Comparison of ENCODE assay signal across 9 mouse cellular contexts in genomic region chrX:56609285-56609622, GRCm38 (mm10). TPM values are rescaled to one million over a fixed set of nuclear protein-coding genes. Genes with fewer than 3 reads are reported as not detected.
DNase-seq lines count a peak whose midpoint lies in the region; ATAC-seq and TF ChIP-seq lines count a peak whose summit lies in the region.
"Had no signal": no experiment of that assay in that cellular context is flagged by ENCODE, and none has a peak within 500 bp of the region (broad histone marks: within the 10 kb centered on the region; RNA-seq: fewer than 3 reads in every experiment).

No protein-coding gene starts in this region.

- TF ChIP-seq POLR2A in liver, adult 2 months (IDR thresholded peaks at IDR 0.05; ENCODE audit: extremely low read depth, insufficient read depth, low read length) = no peak

- DNase-seq in liver, adult 2 months (ENCODE audit: extremely low read depth, low read depth, low spot score) = no peak
- no peak for DNase-seq in liver
- DNase-seq in limb, embryonic 10.5 days (ENCODE audit: low spot score) = no peak
- no peak for DNase-seq in spleen, adult 18-20 months
- no peak for DNase-seq in right cerebral cortex, postnatal 10 days (ENCODE audit: low spot score in 2 of 2)
- no peak for DNase-seq in adipocyte (ENCODE audit: low spot score)

- H3K9me3 ChIP-seq in embryonic facial prominence, embryonic 13.5 days = no peaks in the 10 kb centered on the region
- no peaks in the 10 kb centered on the region for H3K9me3 ChIP-seq in limb, embryonic 10.5 days (replicated peaks)
- H3K9me3 ChIP-seq in neural tube, embryonic 14.5 days (ENCODE audit: control insufficient read depth, low read length) = no peaks in the 10 kb centered on the region

- H3K27me3 ChIP-seq in liver, adult 2 months (ENCODE audit: control insufficient read depth, insufficient read depth, low read length) = no peaks in the 10 kb centered on the region
- no peaks in the 10 kb centered on the region for H3K27me3 ChIP-seq in embryonic facial prominence, embryonic 13.5 days
- H3K27me3 ChIP-seq in limb, embryonic 10.5 days (ENCODE audit: low read depth, poor library complexity, severe bottlenecking) = peaks cover 12% of the 10 kb centered on the region
- no peaks in the 10 kb centered on the region for H3K27me3 ChIP-seq in neural tube, embryonic 14.5 days (ENCODE audit: control insufficient read depth, insufficient read depth, low read length)

- H3K79me2 ChIP-seq in liver, adult 2 months (ENCODE audit: control insufficient read depth, insufficient read depth, low read length) = peaks cover 7% of the 10 kb centered on the region; the same call in 1 of the 2 replicates

- no peak for ATAC-seq in embryonic facial prominence, embryonic 13.5 days (ENCODE audit: insufficient number of reproducible peaks, insufficient read depth, low FRiP score, low TSS enrichment, low read depth)
- no peak for ATAC-seq in neural tube, embryonic 14.5 days (ENCODE audit: low read depth)

- peak overlapping the region; percentile 52 for H3K4me2 ChIP-seq in embryonic facial prominence, embryonic 13.5 days
- H3K4me2 ChIP-seq in neural tube, embryonic 14.5 days (ENCODE audit: low read depth, low read length) = peak overlapping the region; percentile 42

- 14% methylated on average over 7 of the region's 7 CpGs for WGBS in liver, adult 2 months
- 26% methylated on average over 7 of the region's 7 CpGs for WGBS in embryonic facial prominence, embryonic 13.5 days
- 22% methylated on average over 7 of the region's 7 CpGs for WGBS in limb, embryonic 10.5 days
- WGBS in neural tube, embryonic 14.5 days = 30% methylated on average over 7 of the region's 7 CpGs

- peak overlapping the region; percentile 98 for H3K4me3 ChIP-seq in liver, adult 2 months (ENCODE audit: insufficient read depth, low read depth, low read length)
- H3K4me3 ChIP-seq in embryonic facial prominence, embryonic 13.5 days = peak overlapping the region; percentile 56
- H3K4me3 ChIP-seq in limb, embryonic 10.5 days = peak overlapping the region; percentile 64
- peak overlapping the region; percentile 52 for H3K4me3 ChIP-seq in neural tube, embryonic 14.5 days (ENCODE audit: low read depth, low read length)

- no peak for TF ChIP-seq CTCF in liver, adult 2 months (IDR thresholded peaks at IDR 0.05; ENCODE audit: low read depth, low read length)

- peaks cover 6% of the 10 kb centered on the region; the same call in 1 of the 2 replicates for H3K4me1 ChIP-seq in liver, adult 2 months (ENCODE audit: control insufficient read depth, insufficient read depth, low read length)
- 0 out of 2 replicates have a peak, but pooled peaks cover 9% of the 10 kb centered on the region for H3K4me1 ChIP-seq in embryonic facial prominence, embryonic 13.5 days
- no peaks in the 10 kb centered on the region for H3K4me1 ChIP-seq in limb, embryonic 10.5 days
- no peaks in the 10 kb centered on the region for H3K4me1 ChIP-seq in neural tube, embryonic 14.5 days (ENCODE audit: control insufficient read depth, insufficient read depth, low read length)

- no peaks in the 10 kb centered on the region for H3K36me3 ChIP-seq in liver, adult 2 months (ENCODE audit: control insufficient read depth, insufficient read depth, low read length)
- no peaks in the 10 kb centered on the region for H3K36me3 ChIP-seq in embryonic facial prominence, embryonic 13.5 days
- no peaks in the 10 kb centered on the region for H3K36me3 ChIP-seq in limb, embryonic 10.5 days
- H3K36me3 ChIP-seq in neural tube, embryonic 14.5 days (ENCODE audit: control insufficient read depth, insufficient read depth, low read length) = no peaks in the 10 kb centered on the region

- peak overlapping the region; percentile 46 for H3K27ac ChIP-seq in liver, adult 2 months (replicated peaks; ENCODE audit: insufficient read depth, low read depth, low read length)
- H3K27ac ChIP-seq in embryonic facial prominence, embryonic 13.5 days = no peak overlapping the region
- H3K27ac ChIP-seq in limb, embryonic 10.5 days = peak overlapping the region; percentile 86
- no peak overlapping the region for H3K27ac ChIP-seq in neural tube, embryonic 14.5 days (ENCODE audit: low read depth, low read length)

- peak overlapping the region; percentile 69 for H3K9ac ChIP-seq in liver, adult 2 months (ENCODE audit: low read depth, low read length)
- H3K9ac ChIP-seq in embryonic facial prominence, embryonic 13.5 days = peak overlapping the region; percentile 58; the same call in 1 of the 2 replicates
- 0 out of 2 replicates have a peak overlapping the region, but pooled peaks have one; percentile 21 for H3K9ac ChIP-seq in neural tube, embryonic 14.5 days (replicated peaks; ENCODE audit: low read depth, low read length)

RNA-seq across cellular contexts. Expression of gene Slc9a6, which starts 0.3 kb away (rescaled TPM):
- total RNA-seq in liver, adult 2 months (2014; rRNA removed) = 7.8 and 11.1 TPM in 2 replicates
- 11.2 and 11.5 TPM in 2 replicates for polyA plus RNA-seq in liver, adult 2 months (2012; rRNA removed)
- polyA plus RNA-seq in embryonic facial prominence, embryonic 13.5 days (2015; fragmentation: Nextera tagmentation; extraction: Ambion mirVana) = 13.6 and 15.6 TPM in 2 replicates
- polyA plus RNA-seq in limb, embryonic 10.5 days (2016; fragmentation: Nextera tagmentation; extraction: Ambion mirVana) = 7.5 and 10.6 TPM in 2 replicates
- polyA plus RNA-seq in neural tube, embryonic 14.5 days (2014; fragmentation: Nextera tagmentation; extraction: Ambion mirVana) = 42.3 and 55.0 TPM in 2 replicates

RNA-seq across cellular contexts. Expression of gene Mmgt1, which starts 11.4 kb away (rescaled TPM):
- 12.5 and 14.8 TPM in 2 replicates for total RNA-seq in liver, adult 2 months (2014; rRNA removed)
- polyA plus RNA-seq in liver, adult 2 months (2012; rRNA removed) = 4.3 and 4.6 TPM in 2 replicates
- 23.8 and 25.1 TPM in 2 replicates for polyA plus RNA-seq in embryonic facial prominence, embryonic 13.5 days (2015; fragmentation: Nextera tagmentation; extraction: Ambion mirVana)
- 35.5 and 38.7 TPM in 2 replicates for polyA plus RNA-seq in limb, embryonic 10.5 days (2016; fragmentation: Nextera tagmentation; extraction: Ambion mirVana)
- 67.7 and 69.1 TPM in 2 replicates for polyA plus RNA-seq in neural tube, embryonic 14.5 days (2014; fragmentation: Nextera tagmentation; extraction: Ambion mirVana)

RNA-seq across cellular contexts. Expression of gene Gm648, which starts 59.8 kb away (rescaled TPM):
- not detected in 2 replicates for total RNA-seq in liver, adult 2 months (2014; rRNA removed)
- not detected in 2 replicates for polyA plus RNA-seq in liver, adult 2 months (2012; rRNA removed)
- polyA plus RNA-seq in embryonic facial prominence, embryonic 13.5 days (2015; fragmentation: Nextera tagmentation; extraction: Ambion mirVana) = not detected in 2 replicates
- polyA plus RNA-seq in limb, embryonic 10.5 days (2016; fragmentation: Nextera tagmentation; extraction: Ambion mirVana) = 0.14 TPM in 1 of 2 replicates, not detected in the other
- polyA plus RNA-seq in neural tube, embryonic 14.5 days (2014; fragmentation: Nextera tagmentation; extraction: Ambion mirVana) = 0.44 TPM in 1 of 2 replicates, not detected in the other
- total RNA-seq: adrenal gland, adult 18-20 months had no signal

Comparison
In these comparisons a context has a peak if more than half of its experiments do, and no peak if none do; other contexts are left out.
1. H3K27ac ChIP-seq: peak in liver, adult 2 months (single experiment) and limb, embryonic 10.5 days (single experiment); none in embryonic facial prominence, embryonic 13.5 days (single experiment) and neural tube, embryonic 14.5 days (single experiment).
2. Peak in every context shown above with its lines, with median percentiles within 50 percentile points of each other: H3K4me3 ChIP-seq and H3K9ac ChIP-seq.